Mouse (Mus musculus) ES-Bruce4 (cell line): ENCODE measurements around the gene Akap2.

Experiments used
- CTCF ChIP-seq: IDR thresholded peaks from one replicate; pipeline ENCODE4 v1.8.1; 2011; ENCODE audit warnings: low read depth, low read length
- POLR2A ChIP-seq: IDR thresholded peaks from one replicate; pipeline ENCODE4 v1.8.1; 2011; ENCODE audit warnings: low read length; ENCODE audit not compliant: insufficient read depth

DNA sequence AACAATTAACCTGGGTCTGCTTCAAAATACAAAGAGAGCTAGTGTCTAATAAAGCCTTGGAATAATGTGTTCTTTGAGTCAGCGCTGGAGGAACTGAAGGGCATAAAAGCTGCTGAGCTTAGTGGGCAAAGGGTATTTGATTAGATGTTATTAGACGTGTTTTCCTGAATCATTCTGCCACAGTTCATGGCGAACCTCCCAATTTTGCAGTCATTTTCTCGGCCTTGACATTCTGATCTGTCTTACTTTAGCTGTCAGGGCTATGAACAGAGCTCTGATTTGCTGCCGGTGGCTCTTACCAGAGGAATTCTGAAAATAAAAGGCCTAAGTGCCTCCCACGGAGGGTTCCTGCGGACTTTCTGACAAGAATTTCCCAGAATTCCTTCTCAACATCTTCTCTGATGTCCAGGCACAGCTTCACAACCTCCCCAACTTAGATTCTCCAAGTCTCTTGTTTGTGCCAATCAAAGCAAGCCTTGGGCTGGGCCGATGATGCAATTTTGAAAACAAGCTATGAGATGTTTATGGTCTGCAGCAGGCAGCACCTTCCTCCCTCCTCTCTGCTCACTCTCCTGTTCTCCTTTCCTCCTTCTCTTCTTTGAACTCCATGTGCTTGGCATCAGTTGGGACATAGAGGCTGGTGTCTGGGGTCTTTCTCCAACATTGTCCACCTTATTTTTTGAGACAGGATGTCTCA lies 21.5 kb downstream of the Akap2 start:
- TF ChIP-seq POLR2A (no peak), CTCF (no peak)
